Mouse (Mus musculus) thymus, postnatal 36 days (tissue): ENCODE measurements around the gene Ifit1bl1.
"Not testable (repeated sequence)": the region's sequence is repeated elsewhere in the genome, so short reads cannot be mapped to it uniquely, and the experiment has no call there.

Source experiments
- DNase-seq, 2 experiments: peaks; one replicate each; pipeline ENCODE4 v3.0.0; 2022; ENCODE audit warnings: mixed read lengths in 2 of 2

Ifit1bl1 gene

GRCm38 (mm10) chr19:34587898-34588692 lies 13.7 kb downstream of the Ifit1bl1 start:
- peak; percentile 23 to 26 for DNase-seq

GRCm38 (mm10) chr19:34585740-34586458 lies 15.9 kb downstream of the Ifit1bl1 start:
- not testable (repeated sequence) for DNase-seq

- not testable (repeated sequence) for DNase-seq
These were observed 18.5 kb downstream of the Ifit1bl1 start, which contains the start of gene Ifit3 for GRCm38 (mm10) chr19:34583126-34583766. Gene Ifit3 (plus strand): TSS chr19:34583531.

- DNase-seq: not testable (repeated sequence)
These were observed 19.1 kb downstream of the Ifit1bl1 start for GRCm38 (mm10) chr19:34582696-34583095.

GRCm38 (mm10) chr19:34577121-34577520 lies 24.6 kb downstream of the Ifit1bl1 start:
- DNase-seq: no peak

GRCm38 (mm10) chr19:34573650-34574049 lies 28.1 kb downstream of the Ifit1bl1 start:
- DNase-seq: no peak

- no peak for DNase-seq
These were observed 30.7 kb downstream of the Ifit1bl1 start for GRCm38 (mm10) chr19:34571080-34571479.

GRCm38 (mm10) chr19:34569896-34570476 lies 31.8 kb downstream of the Ifit1bl1 start:
- DNase-seq: no peak

- no peak for DNase-seq
These were observed 32.5 kb downstream of the Ifit1bl1 start for GRCm38 (mm10) chr19:34568988-34569895.

GRCm38 (mm10) chr19:34566178-34566784 lies 35.5 kb downstream of the Ifit1bl1 start:
- DNase-seq: no peak

GRCm38 (mm10) chr19:34562556-34562955 lies 39.2 kb downstream of the Ifit1bl1 start:
- DNase-seq: no peak

GRCm38 (mm10) chr19:34556621-34557020 lies 45.1 kb downstream of the Ifit1bl1 start:
- DNase-seq: no peak

- DNase-seq: no peak
These were observed 47.7 kb downstream of the Ifit1bl1 start for GRCm38 (mm10) chr19:34554061-34554460.

- no peak for DNase-seq
These were observed 48.2 kb downstream of the Ifit1bl1 start for GRCm38 (mm10) chr19:34553522-34553921.

GRCm38 (mm10) chr19:34553021-34553420 lies 48.7 kb downstream of the Ifit1bl1 start:
- DNase-seq: no peak

GRCm38 (mm10) chr19:34551981-34552380 lies 49.8 kb downstream of the Ifit1bl1 start:
- DNase-seq: no peak

GRCm38 (mm10) chr19:34550534-34551223 lies 51.1 kb downstream of the Ifit1bl1 start, which contains the start of gene Ifit2:
Gene Ifit2 (plus strand): TSS chr19:34550694.
- DNase-seq: peak; percentile 75 to 80

GRCm38 (mm10) chr19:34550205-34550533 lies 51.6 kb downstream of the Ifit1bl1 start:
- DNase-seq: no peak

- peak; percentile 84 to 89 for DNase-seq
These were observed 53.8 kb downstream of the Ifit1bl1 start for GRCm38 (mm10) chr19:34547976-34548375.

- no peak for DNase-seq
These were observed 55.5 kb downstream of the Ifit1bl1 start for GRCm38 (mm10) chr19:34546211-34546610.
